Mouse (Mus musculus) hindbrain, embryonic 13.5 days (tissue): ENCODE results near the gene Slc22a4. TPM values are rescaled to one million over a fixed set of nuclear protein-coding genes. Genes with fewer than 3 reads are reported as not detected.
"Not testable (repeated sequence)": the region's sequence is repeated elsewhere in the genome, so short reads cannot be mapped to it uniquely, and the experiment has no call there.

Source experiments
- ATAC-seq: fragments of 200-750 bp; cut with Nextera tagmentation; 2 replicates; pipeline ENCODE4 v1.8.0; 2017; ENCODE audit warnings: moderate TSS enrichment; ENCODE audit not compliant: low FRiP score
- H3K27ac ChIP-seq: fragments of 300-500 bp; sonication (generic); 2 replicates; pipeline ENCODE4 v1.5.1; 2015; ENCODE audit warnings: inconsistent platforms, mild to moderate bottlenecking, moderate library complexity
- H3K27me3 ChIP-seq: fragments of 300-500 bp; sonication (generic); 2 replicates; pipeline ENCODE4 v1.6.1; 2015; ENCODE audit warnings: mild to moderate bottlenecking, inconsistent platforms
- H3K36me3 ChIP-seq: fragments of 300-500 bp; sonication (generic); 2 replicates; pipeline ENCODE4 v1.6.1; 2015; ENCODE audit warnings: mild to moderate bottlenecking, inconsistent platforms
- H3K4me1 ChIP-seq: fragments of 300-500 bp; sonication (generic); replicated peaks from 2 replicates; pipeline ENCODE4 v1.6.1; 2015; ENCODE audit warnings: inconsistent platforms
- H3K4me2 ChIP-seq: fragments of 300-500 bp; sonication (generic); 2 replicates; pipeline ENCODE4 v1.6.1; 2015; ENCODE audit warnings: inconsistent platforms, mild to moderate bottlenecking, moderate library complexity
- H3K4me3 ChIP-seq: fragments of 300-500 bp; sonication (generic); 2 replicates; pipeline ENCODE4 v1.5.1; 2015; ENCODE audit warnings: mild to moderate bottlenecking, inconsistent platforms
- H3K9ac ChIP-seq: fragments of 300-500 bp; sonication (generic); 2 replicates; pipeline ENCODE4 v1.6.1; 2015; ENCODE audit warnings: mild to moderate bottlenecking, inconsistent platforms
- H3K9me3 ChIP-seq: fragments of 300-500 bp; sonication (generic); 2 replicates; pipeline ENCODE4 v1.6.1; 2016; ENCODE audit warnings: inconsistent platforms
- WGBS: fragments of 180-500 bp; shearing (Covaris S2); methylation state at CpG from one replicate; pipeline ENCODE4 v1.1.7; 2015; 5-methylcytosine and 5-hydroxymethylcytosine counted together
- polyA plus RNA-seq: library from polyadenylated mRNA; unstranded; fragments of >200 nt; fragmentation: Nextera tagmentation; extraction: Ambion mirVana; gene quantifications from 2 replicates; pipeline ENCODE4 v1.2.1, GENCODE M21; 2015

Slc22a4 gene
- polyA plus RNA-seq, 1 experiment from 2014 or later, result 2.1 TPM

GRCm38 (mm10) chr11:54017596-54017995 is 10.3 kb downstream of the Slc22a4 start:
- ATAC-seq, result no peak
- no peaks in the 10 kb centered on the region for H3K9me3 ChIP-seq

GRCm38 (mm10) chr11:54016051-54016450 is 11.8 kb downstream of the Slc22a4 start:
- no peak overlapping the region for H3K4me2 ChIP-seq
- H3K9ac ChIP-seq, result no peak overlapping the region
- H3K9me3 ChIP-seq, result no peaks in the 10 kb centered on the region
- H3K4me1 ChIP-seq, result no peaks in the 10 kb centered on the region
- H3K27ac ChIP-seq, result no peak overlapping the region
- no peak for ATAC-seq
- H3K27me3 ChIP-seq, result peaks cover 5% of the 10 kb centered on the region; the same call in 1 of the 2 replicates
- no peak overlapping the region for H3K4me3 ChIP-seq
- H3K36me3 ChIP-seq, result no peaks in the 10 kb centered on the region
- 73% methylated on average over 8 of the region's 8 CpGs for WGBS

More at GRCm38 (mm10) chr11:54017596-54017995, 10.3 kb downstream of the Slc22a4 start:
- no peak overlapping the region for H3K4me3 ChIP-seq
- H3K36me3 ChIP-seq, result no peaks in the 10 kb centered on the region
- 77% methylated on average over 4 of the region's 4 CpGs for WGBS
- H3K9ac ChIP-seq, result no peak overlapping the region
- peaks cover 5% of the 10 kb centered on the region; the same call in 1 of the 2 replicates for H3K27me3 ChIP-seq
- no peak overlapping the region for H3K4me2 ChIP-seq
- H3K27ac ChIP-seq, result no peak overlapping the region
- no peaks in the 10 kb centered on the region for H3K4me1 ChIP-seq

GRCm38 (mm10) chr11:54012961-54013360 is 14.9 kb downstream of the Slc22a4 start:
- Histone ChIP-seq H3K27me3 (no peaks in the 10 kb centered on the region), H3K36me3 (no peaks in the 10 kb centered on the region), H3K9ac (no peak overlapping the region), H3K27ac (no peak overlapping the region), H3K4me3 (no peak overlapping the region), H3K9me3 (no peaks in the 10 kb centered on the region), H3K4me1 (no peaks in the 10 kb centered on the region), H3K4me2 (no peak overlapping the region)
- WGBS, result 87% methylated on average over 5 of the region's 5 CpGs
- no peak for ATAC-seq

- Histone ChIP-seq H3K9me3 (no peaks in the 10 kb centered on the region), H3K27ac (no peak overlapping the region), H3K4me2 (no peak overlapping the region), H3K9ac (no peak overlapping the region), H3K4me3 (no peak overlapping the region), H3K36me3 (no peaks in the 10 kb centered on the region), H3K27me3 (no peaks in the 10 kb centered on the region), H3K4me1 (no peaks in the 10 kb centered on the region)
- ATAC-seq, result no peak
- WGBS, result 88% methylated on average over 2 of the region's 2 CpGs
Observed at GRCm38 (mm10) chr11:54011255-54011654, 16.6 kb downstream of the Slc22a4 start.

- WGBS, result 85% methylated on average over 10 of the region's 10 CpGs
- no peak overlapping the region for H3K9ac ChIP-seq
- no peak overlapping the region for H3K27ac ChIP-seq
- no peak for ATAC-seq
- no peaks in the 10 kb centered on the region for H3K36me3 ChIP-seq
- H3K9me3 ChIP-seq, result no peaks in the 10 kb centered on the region
- no peaks in the 10 kb centered on the region for H3K27me3 ChIP-seq
- no peaks in the 10 kb centered on the region for H3K4me1 ChIP-seq
- no peak overlapping the region for H3K4me2 ChIP-seq
- no peak overlapping the region for H3K4me3 ChIP-seq
Observed at GRCm38 (mm10) chr11:54008416-54008920, 19.4 kb downstream of the Slc22a4 start.

GRCm38 (mm10) chr11:54007717-54008116 is 20.2 kb downstream of the Slc22a4 start:
- no peaks in the 10 kb centered on the region for H3K4me1 ChIP-seq
- no peaks in the 10 kb centered on the region for H3K36me3 ChIP-seq
- no peak overlapping the region for H3K9ac ChIP-seq
- 88% methylated on average over 11 of the region's 11 CpGs for WGBS
- no peak overlapping the region for H3K4me3 ChIP-seq
- no peaks in the 10 kb centered on the region for H3K9me3 ChIP-seq
- ATAC-seq, result no peak
- no peak overlapping the region; the same call in 1 of the 2 replicates for H3K27ac ChIP-seq
- no peaks in the 10 kb centered on the region for H3K27me3 ChIP-seq
- no peak overlapping the region for H3K4me2 ChIP-seq

- H3K4me1 ChIP-seq, result 0 out of 2 replicates have a peak, but pooled peaks cover 5% of the 10 kb centered on the region
- H3K4me2 ChIP-seq, result no peak overlapping the region
- H3K9ac ChIP-seq, result no peak overlapping the region
- WGBS, result 85% methylated on average over 4 of the region's 4 CpGs
- no peaks in the 10 kb centered on the region for H3K36me3 ChIP-seq
- ATAC-seq, result no peak
- H3K9me3 ChIP-seq, result no peaks in the 10 kb centered on the region
- no peaks in the 10 kb centered on the region for H3K27me3 ChIP-seq
- no peak overlapping the region for H3K4me3 ChIP-seq
- H3K27ac ChIP-seq, result no peak overlapping the region
Observed at GRCm38 (mm10) chr11:54006901-54007300, 21.0 kb downstream of the Slc22a4 start.

- not testable (repeated sequence) for H3K27me3 ChIP-seq, H3K4me3 ChIP-seq, H3K36me3 ChIP-seq, H3K4me1 ChIP-seq, H3K9me3 ChIP-seq, H3K27ac ChIP-seq, H3K9ac ChIP-seq, H3K4me2 ChIP-seq, ATAC-seq
- 78% methylated on average over 5 of the region's 5 CpGs for WGBS
Observed at GRCm38 (mm10) chr11:54006362-54006761, 21.5 kb downstream of the Slc22a4 start.

GRCm38 (mm10) chr11:54004734-54005133 is 23.2 kb downstream of the Slc22a4 start:
- 0 out of 2 replicates have a peak, but pooled peaks cover 5% of the 10 kb centered on the region for H3K4me1 ChIP-seq
- no peak overlapping the region for H3K4me2 ChIP-seq
- peaks cover 3% of the 10 kb centered on the region; the same call in 1 of the 2 replicates for H3K27me3 ChIP-seq
- ATAC-seq, result no peak
- H3K9me3 ChIP-seq, result no peaks in the 10 kb centered on the region
- no peak overlapping the region for H3K9ac ChIP-seq
- H3K27ac ChIP-seq, result no peak overlapping the region
- H3K36me3 ChIP-seq, result no peaks in the 10 kb centered on the region
- WGBS, result 85% methylated on average over 3 of the region's 3 CpGs
- H3K4me3 ChIP-seq, result no peak overlapping the region

GRCm38 (mm10) chr11:54004221-54004620 is 23.7 kb downstream of the Slc22a4 start:
- ATAC-seq, result no peak
- 83% methylated on average over 9 of the region's 9 CpGs for WGBS
- Histone ChIP-seq H3K9ac (no peak overlapping the region), H3K4me3 (no peak overlapping the region), H3K9me3 (no peaks in the 10 kb centered on the region), H3K36me3 (no peaks in the 10 kb centered on the region), H3K4me2 (no peak overlapping the region), H3K4me1 (0 out of 2 replicates have a peak, but pooled peaks cover 5% of the 10 kb centered on the region), H3K27ac (no peak overlapping the region), H3K27me3 (peaks cover 3% of the 10 kb centered on the region; the same call in 1 of the 2 replicates)

- 50% methylated on average over 12 of the region's 12 CpGs for WGBS
- not testable (repeated sequence) for H3K9ac ChIP-seq, H3K9me3 ChIP-seq, H3K27me3 ChIP-seq, H3K36me3 ChIP-seq, H3K4me1 ChIP-seq, H3K4me2 ChIP-seq, H3K4me3 ChIP-seq, H3K27ac ChIP-seq
- ATAC-seq, result peak; percentile 52
Observed at GRCm38 (mm10) chr11:54002761-54003717, 24.9 kb downstream of the Slc22a4 start.

GRCm38 (mm10) chr11:54002147-54002760 is 25.6 kb downstream of the Slc22a4 start:
- Histone ChIP-seq H3K27me3 (peaks cover 3% of the 10 kb centered on the region; the same call in 1 of the 2 replicates), H3K4me1 (0 out of 2 replicates have a peak, but pooled peaks cover 5% of the 10 kb centered on the region), H3K4me3 (no peak overlapping the region), H3K4me2 (no peak overlapping the region), H3K36me3 (no peaks in the 10 kb centered on the region), H3K9ac (peak overlapping the region; percentile 40; the same call in 1 of the 2 replicates), H3K27ac (no peak overlapping the region), H3K9me3 (no peaks in the 10 kb centered on the region)
- WGBS, result 6% methylated on average over 5 of the region's 5 CpGs
- ATAC-seq, result 0 out of 2 replicates have a peak, but pooled peaks have one; percentile 24
